Mouse (Mus musculus): ENCODE measurements around the gene Gpr87.

DNA sequence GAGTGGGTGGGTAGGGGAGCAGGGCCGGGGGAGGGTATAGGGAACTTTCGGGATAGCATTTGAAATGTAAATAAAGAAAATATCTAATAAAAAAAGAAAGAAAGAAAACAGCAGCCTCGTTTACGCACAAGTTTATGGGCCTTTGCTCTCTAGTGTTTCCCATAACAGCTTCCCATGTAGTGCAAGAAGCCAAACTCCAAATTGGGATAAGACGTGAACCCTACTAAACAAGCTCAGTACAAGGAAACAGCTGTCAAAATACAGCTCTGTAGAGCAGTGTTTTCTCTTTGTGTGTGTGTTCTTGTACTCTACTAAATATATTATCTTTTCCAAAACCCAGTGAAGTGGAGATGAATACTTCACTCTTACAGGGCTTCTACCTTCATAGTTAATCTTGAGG lies 49.7 kb downstream of the Gpr87 start:
- TF ChIP-seq TAL1 (IDR thresholded peaks at IDR 0.05; ENCODE audit: low read length) = no peak
- TF ChIP-seq GATA1 (IDR thresholded peaks at IDR 0.05; ENCODE audit: low read length) = no peak

Measured in erythroblast, embryonic 14.5 days (primary cell).